Mouse (Mus musculus) ES-E14 (cell line): ENCODE measurements at regions not wholly inside any gene's neighbourhood (a gene's known extent, or its start where the extent isn't known, plus 50 kb on each side); places are given as distances from the start of the nearest gene placed in this dataset.

Experiments
- CHD2 ChIP-seq: IDR thresholded peaks from 2 replicates; pipeline ENCODE4 v1.6.1; 2014; ENCODE audit warnings: mild to moderate bottlenecking, low read depth, low read length, inconsistent platforms
- HCFC1 ChIP-seq: IDR thresholded peaks from 2 replicates; pipeline ENCODE4 v1.6.1; 2012; ENCODE audit warnings: low read length, inconsistent platforms, borderline replicate concordance; ENCODE audit not compliant: insufficient read depth
- MAFK ChIP-seq: IDR thresholded peaks from 2 replicates; pipeline ENCODE4 v1.6.1; 2014; ENCODE audit warnings: mild to moderate bottlenecking, low read depth, low read length, inconsistent platforms; ENCODE audit not compliant: insufficient read depth
- ZC3H11A ChIP-seq: IDR thresholded peaks from 2 replicates; pipeline ENCODE4 v1.6.1; 2012; ENCODE audit warnings: low read depth, mild to moderate bottlenecking, inconsistent platforms, low read length, borderline replicate concordance
- ZNF384 ChIP-seq: IDR thresholded peaks from 2 replicates; pipeline ENCODE4 v1.6.1; 2012; ENCODE audit warnings: low read depth, low read length, inconsistent platforms

- TF ChIP-seq HCFC1 (no peak), MAFK (no peak), CHD2 (no peak), ZNF384 (no peak), ZC3H11A (no peak)
Measured at GRCm38 (mm10) chr13:60535045-60535444, 66.7 kb upstream of the Dapk1 start.
